Mouse (Mus musculus) liver, embryonic 11.5 days (tissue): ENCODE measurements around the gene Diexf. TPM values are rescaled to one million over a fixed set of nuclear protein-coding genes. Genes with fewer than 3 reads are reported as not detected.

Experiments used
- ATAC-seq: fragments of 200-750 bp; cut with Nextera tagmentation; replicated peaks from 2 replicates; pipeline ENCODE4 v1.8.0; 2017; ENCODE audit warnings: moderate number of reproducible peaks, mild to moderate bottlenecking, moderate TSS enrichment, moderate library complexity; ENCODE audit not compliant: low FRiP score
- DNase-seq: peaks from one replicate; pipeline ENCODE4 v3.0.0-alpha.2; 2017; ENCODE audit warnings: low spot score
- H3K27ac ChIP-seq: fragments of 300-500 bp; sonication (generic); 2 replicates; pipeline ENCODE4 v1.5.1; 2014; ENCODE audit warnings: mild to moderate bottlenecking, low read depth, low read length, control low read depth
- H3K27me3 ChIP-seq: fragments of 300-500 bp; sonication (generic); replicated peaks from 2 replicates; pipeline ENCODE4 v1.6.1; 2014; ENCODE audit warnings: low read length, mixed read lengths; ENCODE audit not compliant: control insufficient read depth, insufficient read depth
- H3K36me3 ChIP-seq: fragments of 300-500 bp; sonication (generic); 2 replicates; pipeline ENCODE4 v1.6.1; 2014; ENCODE audit warnings: mild to moderate bottlenecking, low read length, moderate library complexity, mixed read lengths; ENCODE audit not compliant: control insufficient read depth, insufficient read depth
- H3K4me1 ChIP-seq: fragments of 300-500 bp; sonication (generic); replicated peaks from 2 replicates; pipeline ENCODE4 v1.6.1; 2014; ENCODE audit warnings: low read length, mixed read lengths; ENCODE audit not compliant: control insufficient read depth, insufficient read depth
- H3K4me2 ChIP-seq: fragments of 300-500 bp; sonication (generic); 2 replicates; pipeline ENCODE4 v1.6.1; 2014; ENCODE audit warnings: mild to moderate bottlenecking, control low read depth, moderate library complexity
- H3K4me3 ChIP-seq: fragments of 300-500 bp; sonication (generic); 2 replicates; pipeline ENCODE4 v1.5.1; 2014; ENCODE audit warnings: low read depth, low read length, control low read depth
- H3K9ac ChIP-seq: fragments of 300-500 bp; sonication (generic); 2 replicates; pipeline ENCODE4 v1.6.1; 2014; ENCODE audit warnings: low read depth, low read length, control low read depth
- H3K9me3 ChIP-seq: fragments of 300-500 bp; sonication (generic); 2 replicates; pipeline ENCODE4 v1.6.1; 2016; ENCODE audit warnings: low read length, inconsistent platforms, mixed read lengths; ENCODE audit not compliant: control insufficient read depth
- WGBS: fragments of 180-500 bp; shearing (Covaris S2); extraction: QIAGEN DNeasy Blood & Tissue Kit; methylation state at CpG from one replicate; pipeline ENCODE4 v1.1.7; 2014; 5-methylcytosine and 5-hydroxymethylcytosine counted together
- polyA plus RNA-seq: library from polyadenylated mRNA; unstranded; fragments of >200 nt; fragmentation: Nextera tagmentation; extraction: Ambion mirVana; gene quantifications from 2 replicates; pipeline ENCODE4 v1.2.1, GENCODE M21; 2014

Gene Diexf
- polyA plus RNA-seq, 1 experiment from 2014 or later = 10.7 TPM

- no peaks in the 10 kb centered on the region for H3K27me3 ChIP-seq
- H3K9me3 ChIP-seq = no peaks in the 10 kb centered on the region
- no peak overlapping the region for H3K27ac ChIP-seq
- WGBS = 85% methylated on average over 5 of the region's 5 CpGs
- H3K4me2 ChIP-seq = no peak overlapping the region
- ATAC-seq (no peak), DNase-seq (no peak)
- no peaks in the 10 kb centered on the region for H3K4me1 ChIP-seq
- H3K9ac ChIP-seq = no peak overlapping the region
- H3K36me3 ChIP-seq = peaks cover 11% of the 10 kb centered on the region
- H3K4me3 ChIP-seq = no peak overlapping the region
Measured at GRCm38 (mm10) chr1:193102556-193102955, 27.5 kb downstream of the Diexf start.

DNA sequence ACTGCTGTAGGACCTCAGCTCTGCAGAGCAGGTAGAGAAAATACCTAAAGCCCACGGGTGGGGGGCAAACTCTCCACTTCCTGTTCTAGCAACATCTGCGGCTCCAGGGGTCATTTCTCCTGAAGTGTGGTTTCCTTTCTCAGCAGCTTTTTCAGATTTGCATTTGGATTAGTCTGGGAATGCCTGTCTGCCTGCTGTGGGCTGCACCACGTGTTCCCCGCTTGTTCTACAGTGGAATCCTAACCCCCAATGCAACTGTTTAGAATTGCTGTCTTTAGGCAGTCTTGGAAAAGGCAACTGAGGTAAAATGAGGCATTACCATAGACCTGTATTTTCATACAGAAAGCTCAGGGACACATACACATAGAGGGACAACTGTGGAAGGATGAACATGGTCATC is 28.0 kb downstream of the Diexf start:
- DNase-seq = no peak
- ATAC-seq = no peak

DNA sequence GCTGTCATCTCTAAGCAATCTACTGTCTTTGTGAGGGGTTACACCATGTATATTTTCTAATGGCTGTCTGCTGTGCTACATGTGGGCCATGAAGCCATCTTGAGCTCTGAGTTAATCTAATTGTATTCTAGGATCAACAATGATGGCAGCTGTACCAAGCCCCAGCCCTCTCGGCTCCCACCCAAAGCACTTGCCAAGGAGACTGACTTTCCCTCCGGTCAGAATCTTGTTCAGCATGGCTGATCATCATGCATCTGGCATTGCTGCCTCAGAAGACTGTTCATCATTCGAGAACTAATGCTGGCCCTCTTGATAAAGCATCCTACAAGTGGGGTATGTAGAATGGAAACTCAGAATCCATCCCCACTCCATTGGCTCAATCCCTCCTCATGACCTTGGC is 31.1 kb downstream of the Diexf start:
- no peak for DNase-seq
- Histone ChIP-seq H3K27ac (no peak overlapping the region), H3K4me3 (no peak overlapping the region), H3K9ac (no peak overlapping the region), H3K4me2 (no peak overlapping the region), H3K9me3 (no peaks in the 10 kb centered on the region), H3K27me3 (no peaks in the 10 kb centered on the region), H3K4me1 (no peaks in the 10 kb centered on the region), H3K36me3 (no peaks in the 10 kb centered on the region)
- no peak for ATAC-seq
- 83% methylated on average over 3 of the region's 3 CpGs for WGBS

More for the DNA sequence above, 28.0 kb downstream of the Diexf start:
- no peaks in the 10 kb centered on the region for H3K4me1 ChIP-seq
- H3K4me2 ChIP-seq = no peak overlapping the region
- H3K27me3 ChIP-seq = no peaks in the 10 kb centered on the region
- H3K27ac ChIP-seq = no peak overlapping the region
- WGBS = 40% methylated on average over 4 of the region's 4 CpGs
- no peak overlapping the region for H3K4me3 ChIP-seq
- H3K36me3 ChIP-seq = peaks cover 6% of the 10 kb centered on the region; the same call in 1 of the 2 replicates
- H3K9ac ChIP-seq = no peak overlapping the region
- H3K9me3 ChIP-seq = no peaks in the 10 kb centered on the region

DNA sequence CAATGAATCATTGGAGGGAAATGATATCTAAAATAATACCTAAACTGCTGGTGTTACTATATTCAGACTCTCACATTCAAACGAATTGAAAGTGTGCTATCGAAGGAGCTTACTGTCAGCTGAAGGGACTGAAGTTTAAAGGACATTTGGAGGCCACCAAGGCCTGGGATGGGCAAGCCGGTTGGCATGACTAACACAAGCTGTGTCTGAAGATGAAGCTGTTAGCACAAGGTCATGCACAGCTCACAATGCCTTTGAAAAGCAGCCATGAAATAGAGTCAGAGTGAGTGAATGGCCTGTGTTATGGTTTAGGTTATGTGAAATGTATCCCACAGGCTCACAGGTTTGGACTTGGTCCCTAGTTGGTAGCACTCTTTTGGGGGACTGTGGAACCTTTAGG is 36.5 kb downstream of the Diexf start:
- H3K9ac ChIP-seq = no peak overlapping the region
- H3K4me1 ChIP-seq = no peaks in the 10 kb centered on the region
- no peak overlapping the region for H3K4me3 ChIP-seq
- no peak for DNase-seq
- 80% methylated on average over 3 of the region's 3 CpGs for WGBS
- no peaks in the 10 kb centered on the region for H3K27me3 ChIP-seq
- H3K9me3 ChIP-seq = no peaks in the 10 kb centered on the region
- H3K36me3 ChIP-seq = no peaks in the 10 kb centered on the region
- H3K27ac ChIP-seq = no peak overlapping the region
- ATAC-seq = no peak
- no peak overlapping the region for H3K4me2 ChIP-seq

DNA sequence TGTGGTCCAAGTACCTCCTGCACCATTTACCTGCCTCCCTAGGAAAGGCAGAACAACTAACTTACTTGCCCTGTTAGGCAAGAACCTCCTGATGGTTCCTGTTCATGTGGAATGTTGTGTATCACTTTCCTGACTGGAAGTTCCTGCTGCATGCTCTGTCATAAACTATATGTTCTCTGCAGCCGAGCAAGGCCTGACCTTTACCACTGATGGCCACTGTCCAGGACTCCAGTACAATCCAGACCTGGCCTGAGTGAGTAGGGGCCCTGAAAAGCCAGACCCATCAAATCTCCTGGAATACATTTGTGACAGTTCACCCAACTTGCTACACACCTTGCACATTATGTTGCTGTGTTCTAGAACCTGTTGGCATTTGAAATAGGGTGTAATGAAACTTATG is 37.3 kb downstream of the Diexf start:
- no peak for ATAC-seq
- H3K27me3 ChIP-seq = no peaks in the 10 kb centered on the region
- 68% methylated on average over 1 of the region's 1 CpGs for WGBS
- H3K36me3 ChIP-seq = no peaks in the 10 kb centered on the region
- DNase-seq = no peak
- no peak overlapping the region for H3K9ac ChIP-seq
- no peak overlapping the region for H3K27ac ChIP-seq
- no peak overlapping the region for H3K4me3 ChIP-seq
- H3K4me1 ChIP-seq = no peaks in the 10 kb centered on the region
- no peaks in the 10 kb centered on the region for H3K9me3 ChIP-seq
- H3K4me2 ChIP-seq = no peak overlapping the region

DNA sequence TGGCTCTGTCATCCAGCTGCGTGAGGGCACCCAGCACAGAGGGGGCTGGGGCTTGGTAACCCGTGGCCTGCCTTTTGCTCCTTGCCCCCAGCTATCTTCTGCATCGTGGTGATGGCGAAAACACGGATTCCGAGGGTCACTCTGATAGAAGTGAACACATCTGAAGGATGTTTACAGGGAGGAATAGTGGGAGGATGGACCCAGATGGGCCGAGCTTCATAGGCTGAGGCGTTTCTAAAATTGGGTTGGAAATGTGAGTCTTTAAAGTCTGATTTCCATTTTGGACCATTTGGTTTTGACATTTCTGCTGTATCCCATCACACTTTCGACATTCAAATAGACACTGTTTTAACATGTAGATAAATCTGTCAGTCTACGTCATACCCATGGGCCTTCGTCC is 39.2 kb downstream of the Diexf start:
- H3K27me3 ChIP-seq = no peaks in the 10 kb centered on the region
- no peak overlapping the region for H3K27ac ChIP-seq
- no peak overlapping the region for H3K4me3 ChIP-seq
- WGBS = 78% methylated on average over 11 of the region's 11 CpGs
- no peak for ATAC-seq
- no peak overlapping the region for H3K4me2 ChIP-seq
- no peak for DNase-seq
- H3K9me3 ChIP-seq = no peaks in the 10 kb centered on the region
- H3K36me3 ChIP-seq = no peaks in the 10 kb centered on the region
- no peaks in the 10 kb centered on the region for H3K4me1 ChIP-seq
- H3K9ac ChIP-seq = no peak overlapping the region

- DNase-seq (no peak), ATAC-seq (no peak)
- Histone ChIP-seq H3K36me3 (no peaks in the 10 kb centered on the region), H3K27me3 (no peaks in the 10 kb centered on the region), H3K27ac (no peak overlapping the region), H3K9me3 (no peaks in the 10 kb centered on the region), H3K9ac (no peak overlapping the region), H3K4me3 (no peak overlapping the region), H3K4me2 (no peak overlapping the region), H3K4me1 (no peaks in the 10 kb centered on the region)
- 78% methylated on average over 18 of the region's 18 CpGs for WGBS
Measured at GRCm38 (mm10) chr1:193090211-193090871, 39.7 kb downstream of the Diexf start.

GRCm38 (mm10) chr1:193089683-193090082 is 40.4 kb downstream of the Diexf start:
- Histone ChIP-seq H3K9ac (no peak overlapping the region), H3K27ac (no peak overlapping the region), H3K4me2 (no peak overlapping the region), H3K4me3 (no peak overlapping the region), H3K9me3 (no peaks in the 10 kb centered on the region), H3K36me3 (no peaks in the 10 kb centered on the region), H3K4me1 (no peaks in the 10 kb centered on the region), H3K27me3 (no peaks in the 10 kb centered on the region)
- DNase-seq (no peak), ATAC-seq (no peak)
- WGBS = 72% methylated on average over 3 of the region's 3 CpGs

DNA sequence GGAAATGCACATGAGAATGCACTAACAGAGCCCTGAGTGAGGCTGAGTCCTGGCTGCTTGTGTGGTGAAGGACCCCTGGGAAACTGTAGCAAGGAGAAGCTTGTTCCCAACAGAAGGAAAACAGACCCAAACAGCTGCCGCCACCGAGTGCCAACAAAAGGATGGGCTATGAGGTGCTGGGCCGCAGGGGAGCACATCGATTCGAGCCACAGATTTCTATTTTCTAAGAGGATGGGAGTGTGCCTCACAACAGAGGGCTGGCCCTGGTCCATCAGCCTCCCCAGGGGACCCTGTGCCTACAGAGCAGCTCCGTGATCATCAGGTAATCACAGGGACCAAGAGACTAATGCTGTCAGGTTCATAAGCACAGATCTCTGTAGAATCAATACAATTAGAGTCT is 40.9 kb downstream of the Diexf start:
- WGBS = 86% methylated on average over 6 of the region's 6 CpGs
- Histone ChIP-seq H3K4me1 (no peaks in the 10 kb centered on the region), H3K27me3 (no peaks in the 10 kb centered on the region), H3K36me3 (no peaks in the 10 kb centered on the region), H3K9ac (no peak overlapping the region), H3K4me3 (no peak overlapping the region), H3K4me2 (no peak overlapping the region), H3K27ac (no peak overlapping the region), H3K9me3 (no peaks in the 10 kb centered on the region)
- DNase-seq = no peak
- no peak for ATAC-seq
